Mouse (Mus musculus) kidney, postnatal 25 days (tissue): ENCODE data around the gene 4930432M17Rik.
A peak's percentile ranks its signal among the peaks of the same experiment; 100 is the strongest.

Source experiments
- DNase-seq, 2 experiments: peaks; one replicate each; pipeline ENCODE4 v3.0.0; 2021; ENCODE audit warnings: mixed read lengths in 2 of 2

4930432M17Rik gene

GRCm38 (mm10) chr3:121670462-121670861 lies at the start of gene 4930432M17Rik:
Gene 4930432M17Rik, plus strand, starts transcription at chr3:121670762.
- no peak for DNase-seq

DNA sequence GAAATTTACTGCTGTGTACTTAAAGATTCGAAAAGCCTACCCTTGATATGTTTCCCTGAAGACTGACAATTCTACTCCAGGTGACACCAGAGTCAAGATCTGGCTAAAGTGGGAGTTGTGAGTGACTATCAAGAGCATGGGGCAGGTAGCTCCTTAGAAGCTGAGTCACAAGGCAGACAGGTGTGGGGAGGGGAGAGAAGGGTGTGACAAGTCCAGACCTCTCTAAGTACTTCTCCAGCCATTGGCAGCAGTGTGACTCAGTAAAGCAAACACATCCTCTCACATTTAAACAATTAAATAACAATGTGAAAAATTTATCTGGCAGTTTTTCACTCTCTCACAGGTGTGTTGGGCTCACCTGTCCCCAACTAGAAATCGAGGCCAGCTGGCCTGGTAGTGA lies 44.9 kb upstream of the 4930432M17Rik start:
- no peak for DNase-seq

DNA sequence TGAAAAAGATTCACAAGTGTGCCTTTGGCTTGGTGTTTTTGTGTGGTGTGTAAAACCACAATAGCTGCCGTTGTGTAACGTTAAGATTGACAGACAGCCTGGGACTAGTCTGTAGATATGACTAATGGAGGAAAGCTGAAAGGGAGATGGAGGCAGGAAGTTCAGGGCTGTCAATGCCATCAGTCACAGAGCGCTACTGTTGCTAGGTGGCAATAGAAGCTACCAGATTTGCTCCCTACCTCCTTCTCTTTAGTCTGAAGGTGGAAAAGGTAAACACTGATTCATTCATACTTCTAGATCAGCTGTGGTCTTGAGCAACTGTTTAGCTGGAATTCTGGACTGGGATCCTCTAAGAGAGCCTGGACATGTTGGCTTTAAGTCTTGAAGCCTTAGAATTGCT lies 44.3 kb upstream of the 4930432M17Rik start:
- no peak for DNase-seq

- no peak for DNase-seq
Measured at GRCm38 (mm10) chr3:121628245-121628644, 42.3 kb upstream of the 4930432M17Rik start.

DNA sequence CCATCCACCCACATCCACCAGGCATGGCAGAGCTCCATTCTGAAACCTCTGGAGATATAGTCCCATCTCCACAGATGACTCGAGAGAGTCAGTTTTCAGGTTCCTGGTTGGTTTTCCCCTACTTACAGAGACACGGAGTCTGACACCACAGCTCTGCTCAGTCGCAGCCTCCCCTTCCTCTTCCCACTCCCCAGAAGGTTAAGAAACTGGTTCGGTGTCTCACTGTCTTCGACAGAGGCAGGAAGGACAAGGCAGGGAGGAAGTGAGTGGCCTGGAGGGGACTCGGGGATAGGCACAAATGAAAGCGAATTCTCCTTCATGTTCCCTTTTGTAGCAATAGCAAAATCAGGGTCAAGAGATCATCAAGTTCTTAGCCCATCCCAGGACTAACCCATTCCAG lies 39.9 kb upstream of the 4930432M17Rik start:
- DNase-seq = no peak

DNA sequence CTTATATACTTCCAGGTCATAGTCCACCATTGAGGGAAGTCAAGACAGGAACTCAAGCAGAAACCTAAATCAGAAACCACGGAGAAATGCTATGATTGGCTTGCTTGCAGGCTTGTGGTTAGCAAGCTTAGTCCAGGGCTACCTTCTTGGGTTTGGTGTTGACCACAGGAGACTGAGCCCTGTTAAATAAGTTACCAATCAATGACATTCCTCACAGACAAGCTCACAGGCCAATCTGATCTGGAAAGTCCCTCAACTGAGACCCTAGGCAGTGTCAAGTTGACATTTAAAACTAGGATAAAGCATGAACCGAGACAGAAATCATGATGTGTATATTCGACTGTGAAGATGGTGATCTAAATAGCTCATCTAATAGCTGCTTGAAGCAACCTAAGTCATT lies 35.6 kb upstream of the 4930432M17Rik start:
- no peak for DNase-seq

- DNase-seq = peak in 1 of 2 experiments; percentile 46
Measured at GRCm38 (mm10) chr3:121635505-121635904, 35.1 kb upstream of the 4930432M17Rik start.

GRCm38 (mm10) chr3:121636315-121636714 lies 34.2 kb upstream of the 4930432M17Rik start:
- DNase-seq = peak; percentile 65 to 70

GRCm38 (mm10) chr3:121636748-121637147 lies 33.8 kb upstream of the 4930432M17Rik start:
- no peak for DNase-seq

DNA sequence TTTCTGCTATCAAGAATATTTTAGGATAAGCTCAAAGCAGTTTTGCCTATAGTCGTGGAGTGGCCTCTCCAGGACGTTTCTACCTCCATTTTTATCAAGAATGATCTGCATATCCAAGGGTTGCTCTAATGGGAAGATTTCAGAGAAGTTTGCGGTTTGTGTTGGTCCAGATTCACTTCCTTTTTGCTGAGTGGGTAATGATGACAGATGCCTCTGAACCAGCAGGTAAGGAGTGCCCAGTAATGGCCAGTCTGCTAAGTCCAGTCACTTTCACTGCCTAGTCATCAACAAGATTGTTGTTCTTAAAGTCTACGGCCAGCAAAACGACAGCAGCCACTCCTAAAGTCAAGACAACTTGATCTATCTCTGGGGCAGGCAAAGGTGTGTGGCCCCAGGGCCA lies 32.8 kb upstream of the 4930432M17Rik start:
- no peak for DNase-seq

DNA sequence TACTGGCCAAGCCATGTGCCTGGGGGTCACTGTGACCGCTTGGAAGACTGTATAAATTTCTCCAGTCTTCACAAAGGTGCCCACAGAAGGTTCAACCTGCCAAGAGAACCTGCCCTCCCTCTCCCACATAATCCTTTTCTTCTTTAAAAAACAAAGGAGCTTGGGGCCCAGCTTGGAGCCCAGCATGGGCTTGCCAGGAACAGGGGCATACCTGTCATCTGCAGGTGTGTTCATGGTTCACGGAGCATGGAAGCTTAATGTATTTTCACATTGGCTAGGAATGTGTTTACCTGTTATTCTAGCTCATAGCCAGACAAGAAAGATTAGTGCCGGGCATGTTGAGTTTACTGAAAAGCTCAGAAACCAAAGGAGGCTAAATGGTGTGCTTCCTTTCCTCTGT lies 32.3 kb upstream of the 4930432M17Rik start:
- no peak for DNase-seq

GRCm38 (mm10) chr3:121640611-121641010 lies 30.0 kb upstream of the 4930432M17Rik start:
- no peak for DNase-seq

- peak; percentile 45 to 78 for DNase-seq
Measured at GRCm38 (mm10) chr3:121643236-121643635, 27.3 kb upstream of the 4930432M17Rik start.

GRCm38 (mm10) chr3:121645447-121645846 lies 25.1 kb upstream of the 4930432M17Rik start:
- peak; percentile 11 to 50 for DNase-seq

DNA sequence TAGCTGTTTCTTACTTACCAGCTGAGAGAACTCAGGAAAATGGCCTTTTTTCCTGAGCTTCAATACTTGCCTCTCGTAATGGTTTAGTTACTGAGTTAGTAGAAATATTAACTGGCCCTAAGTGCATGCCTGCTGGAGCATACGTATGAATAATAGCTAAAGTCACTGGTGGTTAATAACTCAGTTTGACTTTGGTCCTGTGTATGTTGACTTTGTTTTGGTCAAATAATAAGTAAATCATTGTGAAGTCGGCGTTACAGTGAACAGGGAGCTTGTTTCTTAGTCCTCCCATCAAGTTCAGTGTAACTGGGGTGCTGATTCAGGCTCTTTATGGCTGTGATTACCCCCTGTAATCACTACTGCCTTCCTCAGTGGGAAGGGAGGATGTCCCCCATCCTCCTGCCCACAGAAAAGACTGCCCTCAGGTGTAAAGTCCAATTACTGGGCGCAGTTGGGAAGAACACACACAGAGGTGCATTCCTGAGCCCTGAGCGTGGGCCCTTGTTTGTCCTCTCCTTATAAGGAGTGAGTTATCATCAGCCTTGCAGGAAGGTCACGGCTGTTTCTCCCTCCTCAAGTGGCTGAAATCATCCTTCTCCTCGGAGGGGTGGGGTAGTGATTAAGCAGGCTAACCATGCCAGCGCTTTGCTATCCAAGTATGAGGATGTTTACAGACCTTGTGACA lies 24.1 kb upstream of the 4930432M17Rik start:
- DNase-seq = peak; percentile 65 to 87

DNA sequence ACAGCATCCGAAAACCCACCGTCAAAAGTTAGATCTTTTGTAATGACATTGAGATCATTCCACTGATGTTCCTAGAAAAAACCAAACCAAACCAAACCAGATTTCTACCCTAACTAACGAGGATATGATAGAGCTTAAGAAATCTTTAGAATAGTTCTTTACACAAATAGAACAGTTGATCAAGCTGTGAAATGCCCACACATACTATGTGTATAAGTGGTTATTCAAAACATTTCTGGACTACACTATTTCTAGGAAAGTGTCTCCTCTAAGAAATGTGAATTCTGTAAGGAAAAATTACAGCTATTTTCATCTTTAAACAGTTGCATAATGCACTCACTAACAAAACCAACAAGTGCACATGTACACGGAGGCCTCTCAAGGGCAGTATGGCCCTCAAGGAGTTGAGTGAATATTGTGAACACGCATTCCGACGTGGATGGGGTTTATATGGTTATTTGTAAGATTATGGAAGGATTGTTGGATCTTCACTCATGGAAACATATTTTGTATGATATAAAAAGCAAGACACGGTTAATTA lies 22.3 kb upstream of the 4930432M17Rik start:
- DNase-seq = no peak

DNA sequence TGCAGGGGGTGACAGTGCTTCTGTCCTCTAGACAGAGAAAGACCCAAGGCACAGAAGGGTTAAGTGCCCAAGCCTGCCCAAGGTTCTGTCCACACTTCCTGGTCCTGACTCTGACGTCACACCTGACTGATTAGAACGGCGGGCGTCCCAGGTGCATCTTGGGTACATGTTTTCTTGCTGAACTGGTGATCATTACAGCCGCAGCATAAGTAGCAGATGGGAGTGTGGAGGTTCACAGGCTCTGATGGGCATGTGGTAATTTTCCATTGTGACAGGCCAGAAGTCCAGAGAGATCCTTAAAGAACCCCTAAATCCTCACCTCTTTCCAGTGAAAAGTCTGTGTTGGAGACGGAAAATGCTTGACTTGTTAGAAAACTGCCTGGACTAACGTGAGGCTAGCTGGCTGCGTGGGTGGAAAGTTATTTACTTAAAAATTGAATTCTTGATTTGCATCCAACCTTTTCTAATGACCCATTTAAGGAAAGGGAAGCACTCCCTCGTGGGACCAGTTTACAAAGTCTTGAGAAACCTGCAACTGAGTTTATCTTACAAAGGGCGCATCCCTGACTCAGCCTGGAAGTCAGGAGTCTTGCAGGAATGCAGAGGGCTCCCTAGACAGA lies 20.4 kb upstream of the 4930432M17Rik start:
- peak; percentile 54 to 78 for DNase-seq

DNA sequence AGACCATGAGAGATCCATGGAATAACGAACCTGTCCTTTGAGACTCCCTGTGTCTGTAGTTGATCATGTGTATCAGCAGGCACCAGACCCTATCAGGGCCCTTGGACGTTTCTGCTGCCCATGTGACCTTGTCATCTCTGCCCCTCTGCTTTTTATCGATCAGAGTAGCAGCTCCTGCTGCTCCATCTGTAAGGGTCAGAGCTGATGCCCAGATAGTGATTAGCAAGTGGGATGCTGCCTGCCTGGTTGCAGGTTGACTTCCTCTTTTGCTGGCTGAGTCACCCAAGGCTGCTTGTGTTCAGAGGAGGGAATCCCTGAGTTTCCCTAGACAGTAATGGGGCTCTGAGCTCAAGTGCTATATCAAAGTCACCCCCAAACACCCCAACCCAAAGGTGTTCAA lies 18.9 kb upstream of the 4930432M17Rik start:
- no peak for DNase-seq

- no peak for DNase-seq
Measured at GRCm38 (mm10) chr3:121652186-121652585, 18.4 kb upstream of the 4930432M17Rik start.

GRCm38 (mm10) chr3:121656922-121657321 lies 13.6 kb upstream of the 4930432M17Rik start:
- no peak for DNase-seq

- no peak for DNase-seq
Measured at GRCm38 (mm10) chr3:121662705-121663469, 7.7 kb upstream of the 4930432M17Rik start.

DNA sequence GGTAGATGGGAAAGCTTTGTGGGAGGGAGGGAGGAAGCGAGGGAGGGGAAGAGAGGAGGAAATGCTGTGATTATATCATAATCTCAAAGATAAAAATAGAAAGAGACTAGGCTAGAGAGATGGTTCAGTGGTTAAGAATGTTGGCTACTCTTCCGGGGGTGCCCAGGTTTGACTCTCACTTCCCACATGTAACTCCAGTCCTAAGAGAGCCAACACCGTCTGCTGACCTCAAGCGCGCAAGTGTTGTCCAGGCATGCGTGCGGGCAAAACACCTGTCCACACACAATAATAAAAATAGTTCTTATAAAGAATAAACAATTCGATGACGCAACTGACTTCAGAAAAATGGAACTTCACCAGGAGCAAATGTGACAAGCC lies 7.1 kb upstream of the 4930432M17Rik start:
- no peak for DNase-seq

DNA sequence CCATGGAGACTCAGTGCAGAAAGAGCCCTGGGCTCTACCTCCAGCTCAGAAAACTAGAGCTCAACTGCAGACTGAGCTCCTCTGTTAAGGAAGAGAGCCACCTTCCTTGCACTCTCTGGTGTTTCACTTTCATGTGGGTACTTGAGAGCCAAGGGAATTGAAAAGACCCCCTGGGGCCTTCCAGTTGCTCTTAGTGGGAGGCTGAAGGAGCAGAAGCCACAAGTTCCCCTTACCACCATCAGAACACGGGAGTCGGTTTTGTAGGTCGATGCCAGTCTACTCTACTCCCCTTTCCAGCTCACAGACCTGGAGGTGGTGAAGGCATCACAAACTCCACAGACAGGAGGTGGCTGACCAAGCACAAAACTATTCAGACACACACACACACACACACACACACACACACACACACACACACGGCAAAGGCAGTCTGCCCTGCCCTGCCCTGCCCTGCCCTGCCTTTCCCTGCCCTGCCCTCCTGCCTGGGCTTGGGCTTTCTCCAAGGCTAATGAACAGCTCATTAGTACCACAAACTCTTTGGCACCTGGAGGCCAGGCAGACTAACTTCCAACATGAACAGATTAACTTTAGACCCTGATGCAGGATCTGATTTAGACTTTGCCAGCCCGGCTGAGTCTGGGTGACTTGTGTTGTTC lies 1.7 kb downstream of the 4930432M17Rik start:
- DNase-seq = peak; percentile 74 to 89
